Mouse (Mus musculus): ENCODE data around the gene Vsig1. TPM values are rescaled to one million over a fixed set of nuclear protein-coding genes. Genes with fewer than 3 reads are reported as not detected.

Gene Vsig1
- 0.18 and 0.28 TPM in 2 replicates for polyA plus RNA-seq (2015; fragmentation: Nextera tagmentation; extraction: Ambion mirVana)

GRCm38 (mm10) chrX:140907360-140907759 is at the start of gene Vsig1:
Vsig1 (plus strand) TSS chrX:140907608.

DNA sequence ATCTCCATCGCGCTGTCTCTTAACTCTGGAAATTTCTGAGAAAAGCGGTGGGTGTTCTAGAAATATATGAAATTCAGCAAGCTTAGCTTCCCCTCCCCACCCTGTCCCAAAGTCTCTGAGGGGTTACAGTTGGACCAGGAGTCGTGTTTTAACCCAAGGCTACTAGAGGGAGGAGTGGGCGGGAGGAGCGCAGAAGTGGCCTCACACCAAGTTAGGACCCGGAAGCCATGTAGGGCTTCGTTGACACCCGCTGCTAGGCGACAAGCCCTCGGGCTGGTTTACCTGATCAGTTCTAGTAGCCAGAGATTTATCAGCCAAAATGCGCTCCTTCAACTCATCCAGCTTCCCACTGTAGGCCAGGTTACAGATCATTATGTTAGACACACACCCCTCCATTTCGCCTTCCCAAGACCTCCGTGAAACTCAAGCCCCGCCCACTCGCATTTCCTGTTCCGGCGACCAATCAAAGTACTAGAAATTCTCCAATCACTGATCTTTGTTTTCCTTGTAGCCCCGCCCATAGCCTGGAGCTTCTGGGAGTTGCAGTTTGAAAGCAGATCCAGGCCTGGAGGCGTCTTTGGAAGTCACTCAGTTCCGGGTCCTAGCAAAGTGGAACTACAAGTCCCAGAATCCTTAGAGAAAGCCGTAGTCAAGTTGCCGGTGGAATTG is 49.0 kb downstream of the Vsig1 start, which contains the start of the genes Psmd10 and Atg4a:
Gene Psmd10, minus strand, starts transcription at position 457 of the 669 bp plus-strand sequence.
Gene Atg4a, plus strand, starts transcription at position 636 of the 669 bp plus-strand sequence.

Other genes with a start within 250 kb of the Vsig1 start
- 5.2 and 6.7 TPM in 2 replicates for gene Mid2, start 243.0 kb upstream of the Vsig1 start, polyA plus RNA-seq (2015; fragmentation: Nextera tagmentation; extraction: Ambion mirVana)
- gene Tex13b, start 94.2 kb upstream of the Vsig1 start, polyA plus RNA-seq (2015; fragmentation: Nextera tagmentation; extraction: Ambion mirVana) = not detected in 2 replicates
- 38.5 and 42.2 TPM in 2 replicates for gene Psmd10, start 49.1 kb downstream of the Vsig1 start, polyA plus RNA-seq (2015; fragmentation: Nextera tagmentation; extraction: Ambion mirVana)
- 12.1 and 13.7 TPM in 2 replicates for gene Atg4a, start 49.3 kb downstream of the Vsig1 start, polyA plus RNA-seq (2015; fragmentation: Nextera tagmentation; extraction: Ambion mirVana)